Mouse (Mus musculus) CH12.LX (cell line): ENCODE results near the gene Scfd2. TPM values are rescaled to one million over a fixed set of nuclear protein-coding genes. Genes with fewer than 3 reads are reported as not detected.

Experiments
- DNase-seq: peaks from one replicate; pipeline ENCODE4 v3.0.0-alpha.2; 2013; ENCODE audit errors: extremely low read depth
- H3K27ac ChIP-seq: 2 replicates; pipeline ENCODE4 v1.5.1; 2012; ENCODE audit warnings: low read depth, mild to moderate bottlenecking, control low read depth, moderate library complexity; ENCODE audit not compliant: insufficient read depth
- H3K27me3 ChIP-seq: replicated peaks from 2 replicates; pipeline ENCODE3; 2012; ENCODE audit warnings: inconsistent platforms
- H3K36me3 ChIP-seq, 2 experiments: replicated peaks in 1 of 2; 2 replicates each; pipeline versions ENCODE3 to v1.6.1; 2012; ENCODE audit warnings: inconsistent platforms in 1 of 2, low read length in 1 of 2, mild to moderate bottlenecking in 1 of 2, mixed read lengths in 1 of 2, moderate library complexity in 1 of 2; ENCODE audit not compliant: control insufficient read depth in 1 of 2, insufficient read depth in 1 of 2
- H3K4me1 ChIP-seq, 2 experiments: 2 replicates each; pipeline ENCODE4 v1.6.1; 2012; ENCODE audit warnings: inconsistent platforms in 1 of 2, moderate library complexity in 1 of 2; ENCODE audit not compliant: insufficient read depth in 2 of 2, control insufficient read depth in 1 of 2
- H3K4me2 ChIP-seq: 2 replicates; pipeline ENCODE4 v1.6.1; 2012; ENCODE audit warnings: low read depth, mild to moderate bottlenecking, control low read depth; ENCODE audit not compliant: poor library complexity, insufficient read depth, severe bottlenecking
- H3K4me3 ChIP-seq, 3 experiments: fragments of 150-350 bp in 1 of 3; sonication (generic) in 1 of 3; replicated peaks in 1 of 3; 2 replicates each; pipeline versions ENCODE3 to v1.5.1; 2011 to 2012; ENCODE audit warnings: low read depth in 2 of 3, low read length in 2 of 3, mild to moderate bottlenecking in 2 of 3, moderate library complexity in 2 of 3, control low read depth in 1 of 3, improper control_type of control experiment in 1 of 3, inconsistent platforms in 1 of 3, mixed read lengths in 1 of 3; ENCODE audit not compliant: poor library complexity in 1 of 3
- H3K79me2 ChIP-seq: replicated peaks from 2 replicates; pipeline ENCODE4 v1.6.1; 2012; ENCODE audit warnings: mild to moderate bottlenecking, moderate library complexity; ENCODE audit not compliant: control insufficient read depth, poor library complexity, insufficient read depth, severe bottlenecking; ENCODE audit errors: extremely low read depth
- H3K9ac ChIP-seq: 2 replicates; pipeline ENCODE4 v1.6.1; 2012; ENCODE audit warnings: low read depth, mild to moderate bottlenecking, control low read depth, moderate library complexity; ENCODE audit not compliant: insufficient read depth
- H3K9me3 ChIP-seq: replicated peaks from 2 replicates; pipeline ENCODE3; 2012; ENCODE audit warnings: low read length, inconsistent platforms, mixed read lengths
- CHD2 ChIP-seq: IDR thresholded peaks from 2 replicates; pipeline ENCODE4 v1.6.1; 2011; ENCODE audit warnings: low read length, improper control_type of control experiment
- E2F4 ChIP-seq: IDR thresholded peaks from 2 replicates; pipeline ENCODE4 v1.6.1; 2011; ENCODE audit warnings: low read depth, low read length, improper control_type of control experiment; ENCODE audit not compliant: insufficient replicate concordance
- ELF1 ChIP-seq: IDR thresholded peaks from 2 replicates; pipeline ENCODE4 v1.6.1; 2014; ENCODE audit warnings: low read depth, mild to moderate bottlenecking, inconsistent platforms, low read length, improper control_type of control experiment
- EP300 ChIP-seq: IDR thresholded peaks from 2 replicates; pipeline ENCODE4 v1.6.1; 2011; ENCODE audit warnings: low read length, improper control_type of control experiment
- GABPA ChIP-seq: IDR thresholded peaks from 2 replicates; pipeline ENCODE4 v1.6.1; 2012; ENCODE audit warnings: low read depth, low read length, improper control_type of control experiment, inconsistent platforms; ENCODE audit not compliant: insufficient replicate concordance
- HCFC1 ChIP-seq: IDR thresholded peaks from 2 replicates; pipeline ENCODE4 v1.6.1; 2012; ENCODE audit warnings: low read depth, mild to moderate bottlenecking, inconsistent platforms, low read length, improper control_type of control experiment
- IRF4 ChIP-seq: IDR thresholded peaks from 2 replicates; pipeline ENCODE4 v1.6.1; 2014; ENCODE audit warnings: low read depth, mild to moderate bottlenecking, inconsistent platforms, low read length, improper control_type of control experiment
- JUND ChIP-seq: conservative IDR thresholded peaks from 2 replicates; pipeline ENCODE4 v1.6.1; 2011; ENCODE audit warnings: low read depth, low read length, improper control_type of control experiment
- MAFK ChIP-seq: IDR thresholded peaks from 2 replicates; pipeline ENCODE4 v1.6.1; 2011; ENCODE audit warnings: low read length, improper control_type of control experiment; ENCODE audit not compliant: insufficient replicate concordance
- MAX ChIP-seq: IDR thresholded peaks from 2 replicates; pipeline ENCODE4 v1.6.1; 2011; ENCODE audit warnings: low read length, improper control_type of control experiment
- MAZ ChIP-seq: IDR thresholded peaks from 2 replicates; pipeline ENCODE4 v1.6.1; 2012; ENCODE audit warnings: low read depth, mild to moderate bottlenecking, inconsistent platforms, low read length, improper control_type of control experiment, moderate library complexity
- MXI1 ChIP-seq: IDR thresholded peaks from 2 replicates; pipeline ENCODE4 v1.6.1; 2011; ENCODE audit warnings: mild to moderate bottlenecking, low read depth, low read length, improper control_type of control experiment
- MYC ChIP-seq: IDR thresholded peaks from 2 replicates; pipeline ENCODE4 v1.6.1; 2011; ENCODE audit warnings: low read depth, mild to moderate bottlenecking, improper control_type of control experiment, low read length
- NELFE ChIP-seq: IDR thresholded peaks from 2 replicates; pipeline ENCODE4 v1.6.1; 2011; ENCODE audit warnings: low read depth, low read length, improper control_type of control experiment
- NRF1 ChIP-seq: IDR thresholded peaks from 2 replicates; pipeline ENCODE4 v1.6.1; 2014; ENCODE audit warnings: low read depth, mild to moderate bottlenecking, inconsistent platforms, low read length, improper control_type of control experiment, moderate library complexity
- POLR2AphosphoS2 ChIP-seq: IDR thresholded peaks from 2 replicates; pipeline ENCODE4 v1.6.1; 2011; ENCODE audit warnings: low read depth, low read length, improper control_type of control experiment
- RAD21 ChIP-seq: IDR thresholded peaks from 2 replicates; pipeline ENCODE4 v1.6.1; 2011; ENCODE audit warnings: low read depth, mild to moderate bottlenecking, low read length, improper control_type of control experiment, moderate library complexity
- RCOR1 ChIP-seq: conservative IDR thresholded peaks from 2 replicates; pipeline ENCODE4 v1.6.1; 2012; ENCODE audit warnings: low read depth, mild to moderate bottlenecking, inconsistent platforms, low read length, improper control_type of control experiment
- SMC3 ChIP-seq: IDR thresholded peaks from 2 replicates; pipeline ENCODE4 v1.6.1; 2011; ENCODE audit warnings: low read depth, low read length, improper control_type of control experiment
- TBP ChIP-seq: conservative IDR thresholded peaks from 2 replicates; pipeline ENCODE4 v1.6.1; 2011; ENCODE audit warnings: low read depth, low read length, improper control_type of control experiment
- USF2 ChIP-seq: conservative IDR thresholded peaks from 2 replicates; pipeline ENCODE4 v1.6.1; 2011; ENCODE audit warnings: low read depth, low read length, improper control_type of control experiment
- ZMIZ1 ChIP-seq: IDR thresholded peaks from 2 replicates; pipeline ENCODE4 v1.6.1; 2012; ENCODE audit warnings: low read depth, mild to moderate bottlenecking, inconsistent platforms, low read length, improper control_type of control experiment
- dilution Hi-C: fragments of 300-500 bp; cut with MboI; formaldehyde crosslinking; loops from 2 replicates; pipeline ENCODE4 v1.14.3; 2020; ENCODE audit warnings: low sequenced_read_pairs; ENCODE audit not compliant: extremely low pct_unique_long_range_greater_than_20kb, extremely low pct_ligation_motif_present
- in situ Hi-C: fragments of 300-500 bp; cut with MboI; formaldehyde crosslinking; loops from 3 replicates; pipeline ENCODE4 v1.14.3; 2019; ENCODE audit warnings: low sequenced_read_pairs, low pct_ligation_motif_present, low pct_unique_long_range_greater_than_20kb, mixed read lengths
- polyA plus RNA-seq: library from polyadenylated mRNA; unstranded; fragments of >175 nt; gene quantifications from 2 replicates; pipeline ENCODE4 v1.2.1, GENCODE M21; 2012; ENCODE audit warnings: low read depth; ENCODE audit not compliant: insufficient read length
- total RNA-seq, 2 experiments: library from RNA; depleted of rRNA; stranded (reverse); fragments of 300-350 nt in 1 of 2; fragments of >200 nt in 1 of 2; gene quantifications; 2 replicates each; pipeline ENCODE4 v1.2.3; 2012 to 2014

Scfd2 gene
- total and polyA plus RNA-seq, 3 experiments: 13.2 to 18.0 (median 14.4) TPM

- Histone ChIP-seq H3K27me3 (no peaks in the 10 kb centered on the region), H3K36me3 (peaks cover 0 to 8% of the 10 kb centered on the region in 2 experiments), H3K4me2 (peak overlapping the region; percentile 55), H3K79me2 (peaks cover 4% of the 10 kb centered on the region; the same call in 1 of the 2 replicates), H3K9ac (peak overlapping the region; percentile 42), H3K4me3 (peak overlapping the region; percentile 86 to 94 (median 92)), H3K27ac (no peak overlapping the region), H3K9me3 (no peaks in the 10 kb centered on the region), H3K4me1 (peaks cover 5 to 34% of the 10 kb centered on the region in 2 experiments; a peak in 3 of 4 replicates)
- dilution Hi-C loops: no loop called here
- in situ Hi-C loops: no loop called here
- TF ChIP-seq USF2 (no peak), HCFC1 (no peak), EP300 (no peak), POLR2AphosphoS2 (no peak), ZMIZ1 (no peak), ELF1 (no peak), MXI1 (no peak), RAD21 (no peak), GABPA (no peak), E2F4 (no peak), NELFE (no peak), RCOR1 (no peak), TBP (no peak), CHD2 (no peak), MAX (no peak), SMC3 (no peak), MYC (no peak), MAFK (no peak), IRF4 (no peak)
- no peak for DNase-seq
Measured at GRCm38 (mm10) chr5:74530785-74531184, 774 bp downstream of the Scfd2 start.

DNA sequence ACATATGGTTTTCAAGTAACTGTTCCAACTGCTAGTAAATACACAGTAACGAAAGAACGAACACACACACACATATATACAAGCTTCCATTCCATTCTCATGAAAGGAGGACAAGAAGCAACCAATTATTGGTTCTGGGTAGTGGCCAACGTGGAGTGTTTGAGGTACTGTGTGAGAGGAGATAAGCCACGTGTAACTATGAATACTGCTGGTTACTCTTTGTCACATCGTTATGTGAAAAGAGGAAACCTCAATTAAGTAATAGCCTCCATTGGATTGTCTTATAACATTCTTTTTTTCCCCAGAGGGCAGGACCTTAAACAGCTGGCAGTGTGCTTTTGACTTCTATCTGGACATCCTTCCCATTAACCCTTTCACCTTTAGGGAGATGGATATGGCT is 4.5 kb downstream of the Scfd2 start:
- Histone ChIP-seq H3K9ac (no peak overlapping the region), H3K79me2 (no peaks in the 10 kb centered on the region; the same call in 1 of the 2 replicates), H3K4me1 (peaks cover 3 to 23% of the 10 kb centered on the region in 2 experiments; a peak in 3 of 4 replicates), H3K27ac (no peak overlapping the region), H3K9me3 (no peaks in the 10 kb centered on the region), H3K27me3 (no peaks in the 10 kb centered on the region), H3K36me3 (peaks cover 0 to 16% of the 10 kb centered on the region in 2 experiments), H3K4me2 (no peak overlapping the region), H3K4me3 (no peak overlapping the region)
- DNase-seq: no peak
- in situ Hi-C loops (no loop called here), dilution Hi-C loops (no loop called here)
- TF ChIP-seq MAZ (no peak), NRF1 (no peak), HCFC1 (no peak), USF2 (no peak), JUND (no peak)
